Mouse (Mus musculus): ENCODE measurements around the gene Rrh.
"Not testable (repeated sequence)": the region's sequence is repeated elsewhere in the genome, so short reads cannot be mapped to it uniquely, and the experiment has no call there.

Rrh gene

GRCm38 (mm10) chr3:129781435-129781834 is 41.0 kb downstream of the Rrh start:
- DNase-seq: no peak

- no peak for DNase-seq
Measured at GRCm38 (mm10) chr3:129771210-129771609, 51.2 kb downstream of the Rrh start.

GRCm38 (mm10) chr3:129766971-129767794 is 55.2 kb downstream of the Rrh start:
- no peak for DNase-seq

- DNase-seq: no peak
Measured at GRCm38 (mm10) chr3:129766106-129766505, 56.3 kb downstream of the Rrh start.

- DNase-seq: not testable (repeated sequence)
Measured at GRCm38 (mm10) chr3:129757599-129757998, 64.8 kb downstream of the Rrh start.

GRCm38 (mm10) chr3:129754650-129755604 is 67.5 kb downstream of the Rrh start, which contains the start of gene Egf:
Gene Egf, minus strand, starts transcription at chr3:129755316.
- peak; percentile 49 for DNase-seq

All from kidney, postnatal 10 days (tissue).